Mouse (Mus musculus): ENCODE results near the gene Olfr1469. TPM values are rescaled to one million over a fixed set of nuclear protein-coding genes. Genes with fewer than 3 reads are reported as not detected.

Gene Olfr1469
- not detected in 2 replicates for polyA plus RNA-seq (2012; rRNA removed)

DNA sequence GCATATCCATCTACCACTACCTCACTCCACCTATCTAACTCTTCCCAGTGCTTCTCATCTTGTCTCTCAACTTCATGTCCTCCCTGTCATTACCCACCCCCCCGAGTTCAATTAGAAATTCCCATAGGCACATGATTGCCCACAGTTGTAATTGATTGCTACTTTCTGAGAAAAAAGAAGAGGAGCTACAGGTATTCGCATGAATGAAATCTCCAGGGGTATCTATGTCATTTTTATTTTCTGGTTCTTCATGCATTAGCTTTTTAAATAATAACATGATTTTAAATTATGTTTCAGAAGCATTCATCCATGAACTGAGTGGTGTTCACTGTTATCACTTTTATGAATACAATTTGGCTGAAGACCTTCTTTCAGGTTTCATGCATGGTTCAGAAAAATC is at the start of gene Olfr1469:
Gene Olfr1469, plus strand, starts transcription at position 301 of the 400 bp plus-strand sequence.

DNA sequence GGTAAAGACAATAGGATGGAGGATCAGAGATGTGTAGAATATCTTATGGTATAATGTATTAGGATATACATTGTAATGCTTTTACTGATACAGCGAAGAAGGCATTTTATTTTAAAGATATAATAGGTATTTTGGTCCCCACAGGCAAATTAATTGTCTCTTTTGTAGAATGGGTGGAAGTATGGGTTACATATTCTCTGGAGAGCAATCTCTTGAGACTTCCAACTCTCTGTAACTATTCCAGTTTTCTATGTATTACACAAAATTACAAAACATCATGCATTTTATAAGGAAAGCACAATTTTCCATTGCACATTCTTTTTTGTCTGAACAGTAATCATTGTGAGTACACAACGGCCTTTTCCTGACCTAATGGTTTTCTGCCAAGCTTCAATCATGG is 45.7 kb upstream of the Olfr1469 start, which contains the start of gene Olfr1467:
Gene Olfr1467, plus strand, starts transcription at position 301 of the 400 bp plus-strand sequence.

DNA sequence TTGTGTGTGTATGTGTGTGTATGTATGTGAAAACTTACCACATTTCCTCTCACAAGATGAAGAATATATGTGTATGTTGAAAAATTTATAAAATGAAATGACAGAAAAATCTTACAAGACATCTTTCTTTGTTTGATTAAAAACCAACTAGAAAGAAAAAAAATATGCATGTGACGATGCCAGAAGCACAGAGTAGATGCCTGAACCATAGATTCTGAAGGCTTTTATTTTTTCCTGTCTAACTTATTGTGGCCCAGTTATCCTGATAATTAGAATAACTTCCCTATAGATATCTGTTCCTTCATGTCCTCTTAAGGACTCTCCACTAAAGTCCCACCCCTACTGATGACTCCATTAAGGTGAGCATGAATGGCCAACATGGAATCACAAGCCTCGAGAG is 35.5 kb downstream of the Olfr1469 start, which contains the start of gene Olfr1471:
Gene Olfr1471, plus strand, starts transcription at position 301 of the 400 bp plus-strand sequence.

DNA sequence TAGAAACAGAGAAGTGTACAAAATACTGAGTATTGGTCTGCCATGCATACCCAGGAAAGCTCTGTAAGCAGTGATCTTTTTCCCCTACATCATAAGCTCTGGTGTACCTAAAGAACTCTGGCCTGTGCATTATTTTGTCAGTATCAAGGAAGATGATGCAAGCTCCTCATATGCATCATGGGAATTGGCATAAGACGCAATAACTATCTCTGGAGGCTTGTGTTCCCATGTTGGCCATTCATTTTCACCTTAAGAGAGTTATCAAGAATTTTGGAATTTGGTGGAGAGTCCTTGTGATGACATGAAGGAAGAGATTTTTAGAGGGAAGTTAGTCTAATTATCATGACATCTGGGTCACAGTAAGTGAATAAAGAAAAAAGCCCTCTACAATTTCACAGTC is 48.3 kb downstream of the Olfr1469 start, which contains the start of gene Olfr1472:
Gene Olfr1472, minus strand, starts transcription at position 101 of the 400 bp plus-strand sequence.

Other genes starting within 250 kb of the Olfr1469 start
- gene Olfr1461, start 244.8 kb upstream of the Olfr1469 start, polyA plus RNA-seq (2012; rRNA removed): not detected in 2 replicates
- not detected in 2 replicates for gene Olfr1462, start 222.1 kb upstream of the Olfr1469 start, polyA plus RNA-seq (2012; rRNA removed)
- gene Olfr1463, start 176.5 kb upstream of the Olfr1469 start, polyA plus RNA-seq (2012; rRNA removed): not detected in 2 replicates
- gene Olfr1465, start 92.3 kb upstream of the Olfr1469 start, polyA plus RNA-seq (2012; rRNA removed): not detected in 2 replicates
- gene Olfr1466, start 69.0 kb upstream of the Olfr1469 start, polyA plus RNA-seq (2012; rRNA removed): not detected in 2 replicates
- not detected in 2 replicates for gene Olfr1467, start 45.6 kb upstream of the Olfr1469 start, polyA plus RNA-seq (2012; rRNA removed)
- not detected in 2 replicates for gene Olfr1471, start 35.6 kb downstream of the Olfr1469 start, polyA plus RNA-seq (2012; rRNA removed)
- gene Olfr1472, start 48.2 kb downstream of the Olfr1469 start, polyA plus RNA-seq (2012; rRNA removed): not detected in 2 replicates
- gene Olfr1474, start 61.7 kb downstream of the Olfr1469 start, polyA plus RNA-seq (2012; rRNA removed): not detected in 2 replicates
- not detected in 2 replicates for gene Olfr1475, start 72.3 kb downstream of the Olfr1469 start, polyA plus RNA-seq (2012; rRNA removed)
- not detected in 2 replicates for gene Olfr1477, start 92.7 kb downstream of the Olfr1469 start, polyA plus RNA-seq (2012; rRNA removed)
- not detected in 2 replicates for gene Olfr1480, start 120.1 kb downstream of the Olfr1469 start, polyA plus RNA-seq (2012; rRNA removed)
- gene Olfr1484, start 175.7 kb downstream of the Olfr1469 start, polyA plus RNA-seq (2012; rRNA removed): not detected in 2 replicates
- gene Olfr1487, start 209.5 kb downstream of the Olfr1469 start, polyA plus RNA-seq (2012; rRNA removed): not detected in 2 replicates
- not detected in 2 replicates for gene Olfr1489, start 223.8 kb downstream of the Olfr1469 start, polyA plus RNA-seq (2012; rRNA removed)
- gene Olfr1490, start 243.2 kb downstream of the Olfr1469 start, polyA plus RNA-seq (2012; rRNA removed): not detected in 2 replicates

Measured in liver, embryonic 14 days (tissue).